Mouse (Mus musculus): ENCODE data around the gene Wnt2b. TPM values are rescaled to one million over a fixed set of nuclear protein-coding genes. Genes with fewer than 3 reads are reported as not detected.

The Wnt2b gene
- total and polyA plus RNA-seq, 3 experiments = 0.11 TPM; not detected in 2

DNA sequence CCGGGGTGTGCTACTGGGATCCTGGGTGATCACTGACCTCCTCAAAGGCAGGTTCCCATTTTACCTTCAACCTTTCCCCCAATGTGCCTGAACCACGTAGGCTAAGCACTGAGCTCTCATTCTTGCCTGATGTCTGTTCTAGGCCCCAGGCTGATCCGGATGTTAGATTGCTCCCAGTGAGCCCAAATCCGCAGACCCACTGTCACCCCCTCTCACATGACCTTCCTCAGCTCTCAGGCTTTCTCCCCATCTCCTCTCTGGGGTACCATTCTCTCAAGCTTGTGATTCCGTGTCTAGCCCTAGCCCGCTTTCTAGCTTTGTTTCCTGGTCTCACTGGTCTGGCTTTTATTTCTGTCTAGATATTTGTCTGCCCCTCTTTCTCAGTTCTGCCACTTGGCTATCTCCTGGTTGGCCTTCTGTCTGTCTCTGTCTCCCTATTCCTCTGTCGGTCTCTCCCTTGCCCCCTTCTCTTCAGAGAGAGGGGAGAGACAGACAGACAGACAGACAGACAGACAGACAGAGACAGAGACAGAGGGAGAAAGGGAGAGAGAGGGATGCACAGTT, 4.4 kb upstream of the Wnt2b start:
- Histone ChIP-seq H3K36me3 (replicated peaks) (no peaks in the 10 kb centered on the region), H3K27me3 (ENCODE audit: insufficient read depth, low read length) (peaks cover 31% of the 10 kb centered on the region; the same call in 1 of the 2 replicates), H3K9me3 (replicated peaks) (peaks cover 2% of the 10 kb centered on the region; the same call in 1 of the 2 replicates), H3K4me1 (ENCODE audit: insufficient read depth, low read depth, low read length) (peaks cover 11% of the 10 kb centered on the region), H3K4me3 (ENCODE audit: low read depth, low read length) (no peak overlapping the region)
- ATAC-seq (ENCODE audit: extremely low read depth, insufficient number of reproducible peaks, low FRiP score, poor library complexity, severe bottlenecking) = no peak
- no peak for DNase-seq (ENCODE audit: low spot score)
- TF ChIP-seq GATA1 (IDR thresholded peaks at IDR 0.05; ENCODE audit: borderline replicate concordance, low read length) (no peak), CTCF (IDR thresholded peaks at IDR 0.05; ENCODE audit: low read depth, low read length) (no peak), GATA2 (IDR thresholded peaks at IDR 0.05; ENCODE audit: borderline replicate concordance, low read depth, low read length) (no peak), TAL1 (conservative IDR thresholded peaks at IDR 0.05; ENCODE audit: low read depth, low read length) (no peak), POLR2AphosphoS5 (IDR thresholded peaks at IDR 0.05; ENCODE audit: insufficient replicate concordance, low read depth, low read length) (no peak)

DNA sequence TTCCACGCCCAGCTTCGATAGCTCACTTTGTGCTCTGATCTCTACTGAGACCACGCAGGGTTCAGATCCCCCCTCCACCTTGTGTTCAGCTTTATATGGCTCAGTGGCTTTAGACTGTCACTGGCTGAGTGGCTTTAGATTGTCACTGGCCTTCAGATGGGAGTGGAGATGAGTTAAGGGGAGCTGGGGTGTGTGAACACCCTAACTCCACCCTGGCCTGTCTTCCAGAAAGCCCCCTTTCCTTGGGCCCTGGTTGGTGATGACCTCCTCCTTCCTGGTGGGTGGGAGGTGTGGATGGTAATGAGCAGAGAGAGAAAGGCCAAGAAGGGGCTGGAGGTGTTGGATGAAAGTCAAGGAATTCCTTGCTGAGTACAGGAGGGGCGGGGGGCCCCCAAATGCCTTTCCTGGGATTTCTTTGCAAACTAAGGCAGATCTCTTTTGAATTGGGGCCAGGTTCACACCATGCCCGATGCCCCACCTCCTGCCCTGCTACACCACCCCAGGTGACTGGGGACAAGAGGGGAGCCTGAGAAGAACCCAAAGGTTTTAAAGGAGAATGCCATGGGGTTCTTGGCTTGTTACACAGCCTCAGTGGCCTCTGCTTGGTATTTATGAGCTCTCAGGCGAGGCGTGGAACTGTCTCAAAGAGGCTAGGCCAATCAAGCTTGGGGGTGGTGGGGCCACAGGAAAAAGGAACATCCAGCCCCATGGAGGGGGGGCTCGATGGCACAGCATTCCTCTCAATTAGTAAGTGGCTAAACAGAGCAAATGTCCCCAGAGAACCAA, 3.5 kb upstream of the Wnt2b start:
- no peak overlapping the region for H3K4me3 ChIP-seq (ENCODE audit: low read depth, low read length)
- ATAC-seq (ENCODE audit: extremely low read depth, insufficient number of reproducible peaks, low FRiP score, poor library complexity, severe bottlenecking) (no peak), DNase-seq (ENCODE audit: low spot score) (no peak)
- no peaks in the 10 kb centered on the region for H3K36me3 ChIP-seq (replicated peaks)
- H3K9me3 ChIP-seq (replicated peaks) = peaks cover 2% of the 10 kb centered on the region; the same call in 1 of the 2 replicates
- peaks cover 38% of the 10 kb centered on the region; the same call in 1 of the 2 replicates for H3K27me3 ChIP-seq (ENCODE audit: insufficient read depth, low read length)
- no peak for TF ChIP-seq CTCF (IDR thresholded peaks at IDR 0.05; ENCODE audit: low read depth, low read length)
- no peak for TF ChIP-seq POLR2AphosphoS5 (IDR thresholded peaks at IDR 0.05; ENCODE audit: insufficient replicate concordance, low read depth, low read length)
- TF ChIP-seq GATA2 (IDR thresholded peaks at IDR 0.05; ENCODE audit: borderline replicate concordance, low read depth, low read length) = no peak
- no peak for TF ChIP-seq TAL1 (conservative IDR thresholded peaks at IDR 0.05; ENCODE audit: low read depth, low read length)
- TF ChIP-seq GATA1 (IDR thresholded peaks at IDR 0.05; ENCODE audit: borderline replicate concordance, low read length) = no peak
- peaks cover 11% of the 10 kb centered on the region for H3K4me1 ChIP-seq (ENCODE audit: insufficient read depth, low read depth, low read length)

DNA sequence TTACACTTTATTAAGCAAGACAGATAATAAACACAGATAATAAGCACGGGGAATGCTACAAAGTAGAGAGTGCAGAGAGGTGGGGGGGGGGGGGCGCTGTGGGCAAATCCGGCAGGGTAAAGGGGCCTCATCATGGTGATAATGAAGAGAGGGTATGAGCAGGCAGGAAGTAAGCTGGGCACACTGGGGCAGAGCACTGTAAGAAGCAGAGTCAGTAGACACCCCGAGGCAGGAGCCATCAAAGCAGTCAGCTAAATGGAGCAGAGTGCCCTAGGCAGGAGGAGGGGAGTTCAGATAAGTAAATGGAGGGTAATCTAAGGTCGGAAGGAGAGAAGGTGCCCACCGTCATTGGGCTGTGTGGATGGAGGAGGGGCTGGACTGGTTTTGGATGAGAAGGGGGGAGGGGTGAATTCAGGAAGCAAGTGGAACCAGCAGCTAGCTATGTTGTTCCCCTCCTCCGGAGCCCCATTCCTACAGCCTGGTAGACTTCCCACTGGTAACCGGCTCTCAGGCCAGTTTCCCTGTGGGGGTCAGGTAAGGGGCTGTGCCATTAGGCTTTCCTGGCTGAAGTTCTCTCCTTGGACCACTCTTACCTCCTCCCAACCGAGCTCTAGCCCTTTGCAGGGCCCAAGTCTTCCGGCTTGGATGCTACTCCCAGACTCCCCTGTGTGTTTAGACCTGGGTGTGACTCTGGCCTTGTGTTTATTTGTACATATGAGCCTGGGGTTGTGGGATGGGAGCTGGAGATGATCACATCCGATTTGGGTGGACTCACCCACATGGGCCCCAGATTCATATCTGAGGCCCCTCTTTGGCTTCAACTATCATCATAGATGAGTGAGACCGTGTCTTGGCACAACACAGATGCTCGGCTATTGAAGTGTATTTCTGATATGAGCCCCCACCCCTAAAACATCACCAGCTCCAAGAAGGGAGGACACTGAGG, 1.9 kb upstream of the Wnt2b start:
- DNase-seq (ENCODE audit: low spot score) = no peak
- Histone ChIP-seq H3K4me3 (ENCODE audit: low read depth, low read length) (no peak overlapping the region), H3K36me3 (replicated peaks) (no peaks in the 10 kb centered on the region), H3K27me3 (ENCODE audit: insufficient read depth, low read length) (peaks cover 48% of the 10 kb centered on the region; the same call in 1 of the 2 replicates), H3K4me1 (ENCODE audit: insufficient read depth, low read depth, low read length) (peaks cover 11% of the 10 kb centered on the region), H3K9me3 (replicated peaks) (peaks cover 2% of the 10 kb centered on the region; the same call in 1 of the 2 replicates)
- TF ChIP-seq CTCF (IDR thresholded peaks at IDR 0.05; ENCODE audit: low read depth, low read length) (no peak), POLR2AphosphoS5 (IDR thresholded peaks at IDR 0.05; ENCODE audit: insufficient replicate concordance, low read depth, low read length) (no peak), GATA2 (IDR thresholded peaks at IDR 0.05; ENCODE audit: borderline replicate concordance, low read depth, low read length) (no peak), TAL1 (conservative IDR thresholded peaks at IDR 0.05; ENCODE audit: low read depth, low read length) (no peak), GATA1 (IDR thresholded peaks at IDR 0.05; ENCODE audit: borderline replicate concordance, low read length) (no peak)
- ATAC-seq (ENCODE audit: extremely low read depth, insufficient number of reproducible peaks, low FRiP score, poor library complexity, severe bottlenecking) = no peak

DNA sequence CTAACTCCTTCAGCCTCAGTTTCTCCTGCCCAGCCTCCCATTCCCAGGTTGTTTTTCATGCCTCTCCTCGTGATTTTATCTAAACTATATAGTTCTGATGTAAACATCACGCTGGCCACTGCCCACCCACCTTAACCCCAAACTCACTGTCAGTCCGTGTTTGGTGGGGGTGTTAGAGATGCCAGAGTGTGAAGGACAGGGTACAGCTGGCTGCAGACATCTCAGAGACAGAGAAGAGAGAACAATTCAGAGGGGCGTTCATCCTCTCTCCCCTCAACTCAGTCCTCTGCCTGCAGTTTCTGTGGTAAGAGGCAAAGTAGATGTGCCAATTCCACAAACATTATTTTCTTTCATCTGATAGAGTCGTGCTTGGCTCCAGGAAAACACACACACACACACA, 1.1 kb upstream of the Wnt2b start:
- ATAC-seq (ENCODE audit: extremely low read depth, insufficient number of reproducible peaks, low FRiP score, poor library complexity, severe bottlenecking) (no peak), DNase-seq (ENCODE audit: low spot score) (no peak)
- Histone ChIP-seq H3K36me3 (replicated peaks) (no peaks in the 10 kb centered on the region), H3K4me3 (ENCODE audit: low read depth, low read length) (no peak overlapping the region), H3K4me1 (ENCODE audit: insufficient read depth, low read depth, low read length) (peaks cover 8% of the 10 kb centered on the region), H3K27me3 (ENCODE audit: insufficient read depth, low read length) (peaks cover 48% of the 10 kb centered on the region; the same call in 1 of the 2 replicates), H3K9me3 (replicated peaks) (peaks cover 2% of the 10 kb centered on the region; the same call in 1 of the 2 replicates)
- TF ChIP-seq GATA2 (IDR thresholded peaks at IDR 0.05; ENCODE audit: borderline replicate concordance, low read depth, low read length) (no peak), TAL1 (conservative IDR thresholded peaks at IDR 0.05; ENCODE audit: low read depth, low read length) (no peak), POLR2AphosphoS5 (IDR thresholded peaks at IDR 0.05; ENCODE audit: insufficient replicate concordance, low read depth, low read length) (no peak), GATA1 (IDR thresholded peaks at IDR 0.05; ENCODE audit: borderline replicate concordance, low read length) (no peak), CTCF (IDR thresholded peaks at IDR 0.05; ENCODE audit: low read depth, low read length) (no peak)

DNA sequence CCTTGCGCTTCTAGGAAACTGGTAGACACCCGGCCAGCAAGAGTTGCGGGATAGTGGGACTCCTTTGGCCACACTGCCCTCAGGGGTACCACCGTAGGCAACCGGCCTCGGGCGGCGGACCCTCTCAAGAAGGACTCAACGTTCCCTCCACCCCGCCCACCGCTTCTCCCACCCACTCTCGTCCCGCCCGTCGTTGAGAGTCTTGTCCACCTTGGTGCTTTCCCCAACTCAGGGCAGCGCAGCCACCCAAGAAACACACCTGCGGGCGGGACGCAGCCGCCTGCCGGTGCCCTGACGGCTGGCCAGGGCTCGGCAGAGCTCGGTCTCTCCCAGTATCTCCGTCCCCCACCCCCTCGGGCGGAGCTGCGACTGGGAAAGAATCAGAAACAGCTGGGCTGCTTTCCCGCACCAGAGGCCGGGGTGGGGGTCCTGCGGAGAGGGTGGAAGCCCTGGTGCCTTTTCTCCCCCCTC, 455 bp upstream of the Wnt2b start:
- no peaks in the 10 kb centered on the region for H3K36me3 ChIP-seq (replicated peaks)
- no peak for ATAC-seq (ENCODE audit: extremely low read depth, insufficient number of reproducible peaks, low FRiP score, poor library complexity, severe bottlenecking)
- H3K4me3 ChIP-seq (ENCODE audit: low read depth, low read length) = no peak overlapping the region
- peaks cover 45% of the 10 kb centered on the region; the same call in 1 of the 2 replicates for H3K27me3 ChIP-seq (ENCODE audit: insufficient read depth, low read length)
- no peak for DNase-seq (ENCODE audit: low spot score)
- H3K4me1 ChIP-seq (ENCODE audit: insufficient read depth, low read depth, low read length) = peaks cover 6% of the 10 kb centered on the region
- peaks cover 2% of the 10 kb centered on the region; the same call in 1 of the 2 replicates for H3K9me3 ChIP-seq (replicated peaks)
- TF ChIP-seq TAL1 (conservative IDR thresholded peaks at IDR 0.05; ENCODE audit: low read depth, low read length) (no peak), GATA2 (IDR thresholded peaks at IDR 0.05; ENCODE audit: borderline replicate concordance, low read depth, low read length) (no peak), CTCF (IDR thresholded peaks at IDR 0.05; ENCODE audit: low read depth, low read length) (no peak), POLR2AphosphoS5 (IDR thresholded peaks at IDR 0.05; ENCODE audit: insufficient replicate concordance, low read depth, low read length) (no peak), GATA1 (IDR thresholded peaks at IDR 0.05; ENCODE audit: borderline replicate concordance, low read length) (no peak)
